Mouse (Mus musculus): Measurements from ENCODE around the gene Micu2. TPM values are rescaled to one million over a fixed set of nuclear protein-coding genes. Genes with fewer than 3 reads are reported as not detected.
A peak's percentile ranks its signal among the peaks of the same experiment; 100 is the strongest.
"Not testable (repeated sequence)": the region's sequence is repeated elsewhere in the genome, so short reads cannot be mapped to it uniquely, and the experiment has no call there.

Micu2 gene
- polyA plus RNA-seq, 1 experiment from 2014 or later = 39.0 TPM

DNA sequence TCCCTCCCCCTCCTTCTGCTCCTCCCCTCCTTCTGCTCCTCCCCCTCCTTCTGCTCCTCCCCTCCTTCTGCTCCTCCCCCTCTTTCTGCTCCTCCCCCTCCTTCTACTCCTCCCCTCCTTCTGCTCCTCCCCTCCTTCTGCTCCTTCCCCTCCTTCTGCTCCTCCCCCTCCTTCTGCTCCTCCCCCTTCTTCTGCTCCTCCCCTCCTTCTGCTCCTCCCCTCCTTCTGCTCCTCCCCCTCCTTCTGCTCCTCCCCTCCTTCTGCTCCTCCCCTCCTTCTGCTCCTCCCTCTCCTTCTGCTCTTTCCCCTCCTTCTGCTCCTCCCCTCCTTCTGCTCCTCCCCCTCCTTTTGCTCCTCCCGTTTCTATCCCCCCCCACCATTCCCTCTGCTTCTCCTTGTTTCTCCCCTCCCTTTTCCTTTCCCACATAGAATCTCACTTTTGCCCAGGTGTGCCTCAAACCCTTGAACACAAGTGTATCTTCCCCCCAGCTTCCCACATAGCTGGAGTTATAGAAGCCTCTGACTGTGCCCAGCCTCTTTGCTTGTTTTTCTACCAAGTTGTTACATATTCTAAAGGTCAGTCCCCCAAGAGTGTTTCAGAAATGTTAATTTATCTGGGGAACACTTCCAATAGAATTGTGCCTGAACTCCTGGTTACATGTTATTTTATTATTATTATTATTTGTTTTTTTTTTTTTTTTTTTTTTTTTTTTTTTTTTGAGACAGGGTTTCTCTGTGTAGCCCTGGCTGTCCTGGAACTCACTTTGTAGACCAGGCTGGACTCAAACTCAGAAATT lies 86.7 kb downstream of the Micu2 start:
- not testable (repeated sequence) for H3K4me3 ChIP-seq (replicated peaks); H3K4me2 ChIP-seq; H3K27me3 ChIP-seq; H3K9me3 ChIP-seq (replicated peaks); H3K27ac ChIP-seq (replicated peaks); H3K9ac ChIP-seq; ATAC-seq (ENCODE audit: insufficient read depth)
- 12% methylated on average over 1 of the region's 1 CpGs for WGBS (ENCODE audit: insufficient replicate concordance)
- Histone ChIP-seq H3K36me3 (replicated peaks) (peaks cover 16% of the 10 kb centered on the region; the same call in 1 of the 2 replicates), H3K4me1 (replicated peaks) (peaks cover 14% of the 10 kb centered on the region)

- not testable (repeated sequence) for H3K4me3 ChIP-seq (replicated peaks); H3K36me3 ChIP-seq (replicated peaks); H3K9me3 ChIP-seq (replicated peaks); H3K4me2 ChIP-seq; H3K27me3 ChIP-seq; H3K27ac ChIP-seq (replicated peaks); ATAC-seq (ENCODE audit: insufficient read depth); H3K9ac ChIP-seq
- H3K4me1 ChIP-seq (replicated peaks) = peaks cover 14% of the 10 kb centered on the region
These were observed 87.3 kb downstream of the Micu2 start for GRCm38 (mm10) chr14:57911787-57912186.

GRCm38 (mm10) chr14:57911316-57911715 lies 87.7 kb downstream of the Micu2 start:
- Histone ChIP-seq H3K9ac (no peak overlapping the region), H3K4me1 (replicated peaks) (peaks cover 14% of the 10 kb centered on the region), H3K36me3 (replicated peaks) (0 out of 2 replicates have a peak, but pooled peaks cover 5% of the 10 kb centered on the region), H3K27ac (replicated peaks) (no peak overlapping the region), H3K4me2 (no peak overlapping the region), H3K4me3 (replicated peaks) (no peak overlapping the region), H3K9me3 (replicated peaks) (no peaks in the 10 kb centered on the region), H3K27me3 (no peaks in the 10 kb centered on the region)
- WGBS (ENCODE audit: insufficient replicate concordance) = 58% methylated on average over 4 of the region's 4 CpGs
- ATAC-seq (ENCODE audit: insufficient read depth) = no peak

GRCm38 (mm10) chr14:57910501-57911068 lies 88.5 kb downstream of the Micu2 start:
- H3K36me3 ChIP-seq (replicated peaks) = no peaks in the 10 kb centered on the region
- H3K27ac ChIP-seq (replicated peaks) = no peak overlapping the region
- peak overlapping the region; percentile 63 for H3K4me2 ChIP-seq
- H3K9ac ChIP-seq = no peak overlapping the region
- H3K27me3 ChIP-seq = no peaks in the 10 kb centered on the region
- ATAC-seq (ENCODE audit: insufficient read depth) = peak; percentile 87
- no peaks in the 10 kb centered on the region for H3K9me3 ChIP-seq (replicated peaks)
- peak overlapping the region; percentile 25 for H3K4me3 ChIP-seq (replicated peaks)
- peaks cover 14% of the 10 kb centered on the region for H3K4me1 ChIP-seq (replicated peaks)
- 19% methylated on average over 26 of the region's 26 CpGs for WGBS (ENCODE audit: insufficient replicate concordance)

DNA sequence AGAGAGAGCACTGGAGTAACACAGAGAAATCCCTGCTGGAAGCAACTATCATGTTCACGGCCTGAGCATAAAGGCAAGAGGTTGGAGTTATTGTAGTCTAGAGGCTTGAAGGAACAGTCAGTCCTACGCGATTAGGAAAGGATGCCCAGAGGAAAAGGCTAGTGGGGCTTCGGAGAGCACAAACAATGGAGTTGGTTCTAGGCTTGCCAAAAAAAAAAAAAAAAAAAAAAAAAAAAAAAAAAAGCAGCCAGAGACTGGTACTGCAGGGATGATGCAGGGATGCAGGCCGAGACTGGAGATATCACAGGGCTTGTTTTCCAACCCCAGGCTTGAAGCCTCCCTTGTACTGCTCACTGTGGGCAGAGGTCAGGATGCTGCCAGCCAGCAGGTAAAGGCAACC lies 89.8 kb downstream of the Micu2 start:
- Histone ChIP-seq H3K9me3 (replicated peaks) (no peaks in the 10 kb centered on the region), H3K4me1 (replicated peaks) (peaks cover 14% of the 10 kb centered on the region), H3K36me3 (replicated peaks) (no peaks in the 10 kb centered on the region), H3K9ac (no peak overlapping the region), H3K4me3 (replicated peaks) (no peak overlapping the region), H3K27me3 (no peaks in the 10 kb centered on the region), H3K27ac (replicated peaks) (no peak overlapping the region), H3K4me2 (no peak overlapping the region)
- WGBS (ENCODE audit: insufficient replicate concordance) = 68% methylated on average over 5 of the region's 5 CpGs
- ATAC-seq (ENCODE audit: insufficient read depth) = no peak

- WGBS (ENCODE audit: insufficient replicate concordance) = 36% methylated on average over 2 of the region's 2 CpGs
- no peak overlapping the region for H3K4me3 ChIP-seq (replicated peaks)
- H3K27ac ChIP-seq (replicated peaks) = no peak overlapping the region
- H3K9me3 ChIP-seq (replicated peaks) = no peaks in the 10 kb centered on the region
- no peaks in the 10 kb centered on the region for H3K27me3 ChIP-seq
- peaks cover 14% of the 10 kb centered on the region for H3K4me1 ChIP-seq (replicated peaks)
- no peaks in the 10 kb centered on the region for H3K36me3 ChIP-seq (replicated peaks)
- no peak for ATAC-seq (ENCODE audit: insufficient read depth)
- no peak overlapping the region for H3K4me2 ChIP-seq
- no peak overlapping the region for H3K9ac ChIP-seq
These were observed 90.6 kb downstream of the Micu2 start for GRCm38 (mm10) chr14:57908431-57908830.

- no peak for ATAC-seq (ENCODE audit: insufficient read depth)
- H3K4me3 ChIP-seq (replicated peaks) = no peak overlapping the region
- no peaks in the 10 kb centered on the region for H3K9me3 ChIP-seq (replicated peaks)
- no peak overlapping the region for H3K4me2 ChIP-seq
- H3K4me1 ChIP-seq (replicated peaks) = no peaks in the 10 kb centered on the region
- H3K27ac ChIP-seq (replicated peaks) = no peak overlapping the region
- H3K27me3 ChIP-seq = no peaks in the 10 kb centered on the region
- 63% methylated on average over 1 of the region's 1 CpGs for WGBS (ENCODE audit: insufficient replicate concordance)
- no peak overlapping the region for H3K9ac ChIP-seq
- H3K36me3 ChIP-seq (replicated peaks) = no peaks in the 10 kb centered on the region
These were observed 97.1 kb downstream of the Micu2 start for GRCm38 (mm10) chr14:57901998-57902397.

GRCm38 (mm10) chr14:57896882-57897281 lies 102.2 kb downstream of the Micu2 start:
- Histone ChIP-seq H3K4me1 (replicated peaks) (0 out of 2 replicates have a peak, but pooled peaks cover 6% of the 10 kb centered on the region), H3K36me3 (replicated peaks) (no peaks in the 10 kb centered on the region), H3K4me2 (no peak overlapping the region), H3K27ac (replicated peaks) (no peak overlapping the region), H3K9me3 (replicated peaks) (no peaks in the 10 kb centered on the region), H3K4me3 (replicated peaks) (no peak overlapping the region), H3K27me3 (no peaks in the 10 kb centered on the region), H3K9ac (no peak overlapping the region)
- WGBS (ENCODE audit: insufficient replicate concordance) = 79% methylated on average over 12 of the region's 12 CpGs
- ATAC-seq (ENCODE audit: insufficient read depth) = no peak

- not testable (repeated sequence) for H3K9ac ChIP-seq; H3K36me3 ChIP-seq (replicated peaks); H3K4me1 ChIP-seq (replicated peaks); H3K9me3 ChIP-seq (replicated peaks); H3K4me2 ChIP-seq; H3K27ac ChIP-seq (replicated peaks); H3K4me3 ChIP-seq (replicated peaks); H3K27me3 ChIP-seq; ATAC-seq (ENCODE audit: insufficient read depth)
- 41% methylated on average over 8 of the region's 8 CpGs for WGBS (ENCODE audit: insufficient replicate concordance)
These were observed 102.8 kb downstream of the Micu2 start for GRCm38 (mm10) chr14:57896088-57896871.

- no peak overlapping the region for H3K4me2 ChIP-seq
- H3K9me3 ChIP-seq (replicated peaks) = no peaks in the 10 kb centered on the region
- H3K4me3 ChIP-seq (replicated peaks) = no peak overlapping the region
- H3K9ac ChIP-seq = no peak overlapping the region
- H3K27ac ChIP-seq (replicated peaks) = no peak overlapping the region
- peaks cover 17% of the 10 kb centered on the region for H3K4me1 ChIP-seq (replicated peaks)
- H3K36me3 ChIP-seq (replicated peaks) = no peaks in the 10 kb centered on the region
- H3K27me3 ChIP-seq = no peaks in the 10 kb centered on the region
- ATAC-seq (ENCODE audit: insufficient read depth) = no peak
- WGBS (ENCODE audit: insufficient replicate concordance) = 71% methylated on average over 2 of the region's 2 CpGs
These were observed 104.7 kb downstream of the Micu2 start for GRCm38 (mm10) chr14:57894346-57894745.

DNA sequence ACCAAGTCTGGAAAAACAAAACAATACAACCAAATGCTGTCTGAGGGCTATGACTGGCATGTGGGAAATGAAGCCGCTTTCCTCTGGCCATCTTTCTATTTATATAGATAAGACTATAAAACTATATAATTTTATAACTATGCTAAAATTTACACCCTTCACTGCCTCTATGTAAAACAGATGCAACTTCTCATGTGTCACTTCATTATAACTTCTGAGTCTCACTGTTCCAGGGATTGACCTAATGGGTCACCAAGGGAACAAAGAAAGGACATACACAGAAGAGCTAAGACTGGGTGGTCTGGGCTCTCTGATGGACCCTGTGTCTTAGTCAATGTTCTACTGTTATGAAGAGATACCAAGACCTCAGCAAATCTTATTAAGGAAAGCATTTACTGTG lies 106.1 kb downstream of the Micu2 start:
- H3K27me3 ChIP-seq = no peaks in the 10 kb centered on the region
- WGBS (ENCODE audit: insufficient replicate concordance) = 93% methylated on average over 1 of the region's 1 CpGs
- no peaks in the 10 kb centered on the region for H3K9me3 ChIP-seq (replicated peaks)
- H3K4me3 ChIP-seq (replicated peaks) = no peak overlapping the region
- H3K4me2 ChIP-seq = no peak overlapping the region
- ATAC-seq (ENCODE audit: insufficient read depth) = no peak
- H3K9ac ChIP-seq = no peak overlapping the region
- H3K36me3 ChIP-seq (replicated peaks) = no peaks in the 10 kb centered on the region
- no peak overlapping the region for H3K27ac ChIP-seq (replicated peaks)
- peaks cover 25% of the 10 kb centered on the region for H3K4me1 ChIP-seq (replicated peaks)
